Mouse (Mus musculus) heart, embryonic 13.5 days (tissue): ENCODE measurements at regions not wholly inside any gene's neighbourhood (a gene's known extent, or its start where the extent isn't known, plus 50 kb on each side); places are given as distances from the start of the nearest gene placed in this dataset.

ENCODE experiments used
- ATAC-seq: fragments of 200-750 bp; cut with Nextera tagmentation; 2 replicates; pipeline ENCODE4 v1.8.0; 2017; ENCODE audit warnings: moderate TSS enrichment; ENCODE audit not compliant: insufficient number of reproducible peaks, low FRiP score, low TSS enrichment; ENCODE audit errors: extremely low read depth
- H3K27ac ChIP-seq: fragments of 300-500 bp; sonication (generic); replicated peaks from 2 replicates; pipeline ENCODE4 v1.5.1; 2015; ENCODE audit warnings: moderate library complexity, mild to moderate bottlenecking, inconsistent platforms
- H3K27me3 ChIP-seq: fragments of 300-500 bp; sonication (generic); replicated peaks from 2 replicates; pipeline ENCODE4 v1.6.1; 2015; ENCODE audit warnings: mild to moderate bottlenecking, inconsistent platforms
- H3K36me3 ChIP-seq: fragments of 300-500 bp; sonication (generic); 2 replicates; pipeline ENCODE4 v1.6.1; 2015; ENCODE audit warnings: mild to moderate bottlenecking, inconsistent platforms
- H3K4me1 ChIP-seq: fragments of 300-500 bp; sonication (generic); 2 replicates; pipeline ENCODE4 v1.6.1; 2015; ENCODE audit warnings: inconsistent platforms
- H3K4me2 ChIP-seq: fragments of 300-500 bp; sonication (generic); 2 replicates; pipeline ENCODE4 v1.6.1; 2015; ENCODE audit warnings: inconsistent platforms, mild to moderate bottlenecking, moderate library complexity
- H3K4me3 ChIP-seq: fragments of 300-500 bp; sonication (generic); 2 replicates; pipeline ENCODE4 v1.5.1; 2015; ENCODE audit warnings: moderate library complexity, mild to moderate bottlenecking, inconsistent platforms
- H3K9ac ChIP-seq: fragments of 300-500 bp; sonication (generic); 2 replicates; pipeline ENCODE4 v1.6.1; 2015; ENCODE audit warnings: inconsistent platforms, mild to moderate bottlenecking, moderate library complexity
- H3K9me3 ChIP-seq: fragments of 300-500 bp; sonication (generic); 2 replicates; pipeline ENCODE4 v1.6.1; 2016; ENCODE audit warnings: inconsistent platforms
- WGBS: fragments of 180-500 bp; shearing (Covaris S2); methylation state at CpG from one replicate; pipeline ENCODE4 v1.1.7; 2015; ENCODE audit warnings: mixed read lengths; 5-methylcytosine and 5-hydroxymethylcytosine counted together

DNA sequence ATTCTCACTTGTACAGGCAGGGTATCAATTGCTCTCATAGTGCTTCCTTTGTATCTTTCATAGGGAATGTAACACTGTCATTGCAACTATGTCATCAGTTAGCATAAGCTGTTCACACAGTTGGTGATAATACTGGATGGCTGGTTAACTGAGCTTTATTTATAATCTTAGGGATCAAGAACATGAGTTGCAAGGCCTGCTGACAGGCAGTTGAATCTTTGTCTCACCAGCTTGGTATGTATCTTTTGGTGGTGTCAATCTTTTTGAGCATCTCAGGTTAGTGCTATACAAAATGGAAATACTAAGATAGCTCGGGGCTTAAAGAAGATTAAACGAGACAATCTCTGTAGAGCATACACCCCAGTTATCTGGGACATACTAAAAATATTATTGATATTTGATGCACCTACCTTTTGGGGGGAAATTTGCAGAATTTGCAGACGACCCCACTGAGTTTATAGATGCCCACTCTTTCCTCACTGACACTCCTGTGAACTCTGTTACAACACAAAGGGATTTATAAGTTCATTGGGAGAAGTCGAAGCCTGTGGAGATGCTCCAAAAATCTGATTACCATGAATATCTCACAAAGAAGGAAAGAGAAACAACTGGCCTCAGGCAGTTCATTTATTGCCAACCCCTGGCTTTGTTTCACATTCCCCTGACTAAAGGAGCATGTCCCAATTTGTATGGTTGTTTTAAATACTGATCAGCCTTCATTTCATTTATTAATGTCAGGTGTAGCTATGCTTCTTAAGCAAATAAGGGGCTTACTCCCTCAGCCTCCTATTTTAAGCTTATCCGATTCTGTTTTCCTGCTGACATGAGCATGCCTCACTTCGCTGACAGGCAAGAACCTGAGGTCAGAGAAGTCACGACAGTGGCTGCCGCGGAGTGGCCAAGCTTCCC lies 193.5 kb downstream of the Fndc1 start:
- peaks cover 3% of the 10 kb centered on the region; the same call in 1 of the 2 replicates for H3K9me3 ChIP-seq
- peaks cover 18% of the 10 kb centered on the region for H3K4me1 ChIP-seq
- no peak overlapping the region for H3K9ac ChIP-seq
- no peaks in the 10 kb centered on the region for H3K27me3 ChIP-seq
- no peak for ATAC-seq
- no peak overlapping the region for H3K4me3 ChIP-seq
- H3K36me3 ChIP-seq, result no peaks in the 10 kb centered on the region
- 33% methylated on average over 9 of the region's 9 CpGs for WGBS
- H3K27ac ChIP-seq, result peak overlapping the region; percentile 40
- H3K4me2 ChIP-seq, result no peak overlapping the region

DNA sequence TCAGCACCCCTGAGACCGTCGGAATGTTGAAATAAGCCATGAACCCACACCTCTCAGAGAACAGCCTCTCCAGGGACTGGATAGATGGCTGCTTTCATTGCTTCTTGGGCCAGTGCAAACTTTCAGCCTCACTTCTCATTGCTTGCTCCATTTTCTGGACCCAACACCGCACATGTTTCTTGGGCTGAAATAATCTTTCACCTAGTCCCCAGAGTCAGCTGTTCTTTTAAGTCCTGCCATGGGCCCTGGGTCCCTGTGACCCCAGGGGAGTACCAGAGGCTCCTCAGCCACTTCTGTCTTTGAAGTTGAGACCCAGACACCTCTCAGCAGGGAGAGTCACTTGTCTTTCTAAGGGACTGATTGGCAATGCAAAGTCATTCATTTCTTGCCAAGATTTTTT lies 201.4 kb downstream of the Fndc1 start:
- ATAC-seq, result no peak
- Histone ChIP-seq H3K36me3 (no peaks in the 10 kb centered on the region), H3K27ac (no peak overlapping the region), H3K9ac (no peak overlapping the region), H3K4me3 (no peak overlapping the region), H3K4me2 (no peak overlapping the region), H3K4me1 (no peaks in the 10 kb centered on the region), H3K27me3 (no peaks in the 10 kb centered on the region), H3K9me3 (peaks cover 3% of the 10 kb centered on the region; the same call in 1 of the 2 replicates)
- WGBS, result 73% methylated on average over 3 of the region's 3 CpGs

DNA sequence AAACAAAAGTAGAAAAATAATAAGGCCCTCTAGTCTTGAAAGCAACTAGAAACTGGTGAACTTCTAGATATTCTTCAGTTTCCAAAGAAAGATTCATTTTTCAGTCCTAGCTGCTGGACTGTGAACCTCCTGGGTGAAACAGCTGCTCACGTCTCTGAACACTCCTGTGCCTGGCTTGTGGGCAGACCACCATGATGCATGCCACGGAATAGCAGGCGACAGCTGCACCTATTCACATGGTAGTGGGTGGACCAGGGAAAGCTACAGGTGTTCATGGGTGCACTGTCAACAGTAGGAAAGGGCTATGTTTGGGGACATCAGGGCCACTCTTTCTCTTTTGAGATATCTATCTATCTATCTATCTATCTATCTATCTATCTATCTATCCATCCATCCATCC lies 203.7 kb downstream of the Fndc1 start:
- H3K27me3 ChIP-seq, result no peaks in the 10 kb centered on the region
- no peak overlapping the region for H3K4me2 ChIP-seq
- no peak overlapping the region for H3K4me3 ChIP-seq
- H3K9ac ChIP-seq, result no peak overlapping the region
- no peaks in the 10 kb centered on the region for H3K4me1 ChIP-seq
- no peak overlapping the region for H3K27ac ChIP-seq
- ATAC-seq, result no peak
- 83% methylated on average over 3 of the region's 3 CpGs for WGBS
- H3K9me3 ChIP-seq, result 0 out of 2 replicates have a peak, but pooled peaks cover 3% of the 10 kb centered on the region
- H3K36me3 ChIP-seq, result no peaks in the 10 kb centered on the region

DNA sequence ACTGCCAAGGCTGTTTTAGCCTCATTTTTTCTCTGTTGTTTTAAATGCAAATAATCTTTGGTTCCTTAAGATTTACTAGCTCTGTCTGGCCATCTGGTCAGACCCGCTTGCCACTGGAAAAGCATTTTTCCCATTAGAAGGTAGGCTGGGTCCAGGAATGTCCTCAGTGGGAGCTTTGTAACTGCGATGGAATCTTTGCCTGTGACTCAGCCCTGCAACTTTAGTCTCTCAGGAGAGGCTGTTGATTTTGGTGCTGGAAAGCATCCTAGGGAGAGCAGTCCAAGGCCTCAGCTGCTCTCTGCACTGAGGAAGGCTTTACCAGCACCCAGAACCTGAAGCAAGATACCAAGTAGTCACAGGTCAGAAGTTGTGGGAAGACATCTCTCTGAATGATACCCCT lies 205.8 kb downstream of the Fndc1 start:
- H3K9ac ChIP-seq, result no peak overlapping the region
- no peak overlapping the region for H3K4me3 ChIP-seq
- no peak for ATAC-seq
- H3K36me3 ChIP-seq, result no peaks in the 10 kb centered on the region
- no peaks in the 10 kb centered on the region for H3K4me1 ChIP-seq
- H3K4me2 ChIP-seq, result no peak overlapping the region
- no peaks in the 10 kb centered on the region for H3K27me3 ChIP-seq
- WGBS, result 64% methylated on average over 2 of the region's 2 CpGs
- no peak overlapping the region for H3K27ac ChIP-seq
- H3K9me3 ChIP-seq, result 0 out of 2 replicates have a peak, but pooled peaks cover 3% of the 10 kb centered on the region

DNA sequence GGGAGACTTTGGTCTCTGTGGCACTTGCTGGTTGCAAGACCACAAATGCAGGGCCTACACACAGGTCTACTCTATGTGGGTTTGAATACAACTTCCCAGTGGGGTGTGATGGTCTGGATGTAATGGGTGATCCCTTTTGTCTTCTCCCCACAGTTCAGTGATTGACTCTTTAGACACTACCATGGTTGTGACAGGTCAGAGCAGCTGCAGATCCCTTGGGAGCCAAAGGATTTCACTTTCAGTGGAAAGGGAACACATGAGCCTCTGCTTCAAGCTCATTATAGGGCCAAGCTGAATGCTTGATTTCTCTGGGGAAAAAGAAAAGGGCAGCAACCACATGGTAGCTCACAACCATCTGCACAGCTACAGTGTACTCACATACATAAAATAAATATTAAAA lies 206.9 kb downstream of the Fndc1 start:
- 0 out of 2 replicates have a peak, but pooled peaks cover 3% of the 10 kb centered on the region for H3K9me3 ChIP-seq
- no peak overlapping the region for H3K9ac ChIP-seq
- H3K4me2 ChIP-seq, result no peak overlapping the region
- no peak for ATAC-seq
- H3K4me1 ChIP-seq, result no peaks in the 10 kb centered on the region
- H3K36me3 ChIP-seq, result no peaks in the 10 kb centered on the region
- H3K27me3 ChIP-seq, result no peaks in the 10 kb centered on the region
- no peak overlapping the region for H3K27ac ChIP-seq
- no peak overlapping the region for H3K4me3 ChIP-seq

DNA sequence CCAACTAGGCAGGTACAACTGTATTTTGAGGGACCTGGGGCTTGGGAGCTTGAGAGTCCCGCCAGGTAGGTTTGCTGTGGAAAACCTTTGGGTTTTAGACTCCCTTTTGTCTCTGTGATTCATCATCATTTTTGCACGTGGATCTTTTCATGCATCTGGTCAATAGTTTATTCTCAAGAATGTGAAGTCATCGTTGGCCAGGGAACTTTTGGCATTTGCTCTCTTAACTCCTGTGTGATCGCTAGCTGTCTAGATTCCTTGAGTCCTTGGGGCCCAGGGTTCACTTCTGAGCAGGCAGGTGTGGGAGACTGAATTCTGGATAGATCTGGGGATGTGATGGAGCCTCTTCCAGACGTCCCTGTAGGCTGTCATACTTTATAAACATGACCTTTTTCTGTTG lies 207.5 kb downstream of the Fndc1 start:
- Histone ChIP-seq H3K4me1 (no peaks in the 10 kb centered on the region), H3K36me3 (no peaks in the 10 kb centered on the region), H3K9ac (no peak overlapping the region), H3K4me3 (no peak overlapping the region), H3K27me3 (no peaks in the 10 kb centered on the region), H3K4me2 (no peak overlapping the region), H3K27ac (no peak overlapping the region), H3K9me3 (0 out of 2 replicates have a peak, but pooled peaks cover 3% of the 10 kb centered on the region)
- 56% methylated on average over 5 of the region's 5 CpGs for WGBS
- no peak for ATAC-seq

DNA sequence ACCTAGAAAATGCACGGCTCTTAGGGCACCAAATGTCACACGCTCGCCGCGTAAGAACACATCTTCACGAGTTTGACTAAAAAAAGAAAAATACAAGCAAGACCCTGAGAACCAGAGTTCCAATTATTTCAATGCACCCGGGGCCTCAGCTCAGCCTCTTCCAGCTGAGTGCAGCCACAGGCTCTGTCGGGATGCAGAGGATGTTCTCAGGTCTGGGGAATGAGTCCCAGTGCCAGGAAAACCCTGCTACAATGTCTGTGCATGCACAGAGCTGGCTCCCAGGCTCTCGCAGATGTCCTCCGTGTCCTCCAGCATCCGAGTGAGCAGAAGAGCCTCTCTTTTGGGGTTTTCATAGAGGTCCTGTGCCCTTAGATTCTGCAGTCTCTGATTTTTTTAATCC lies 219.1 kb downstream of the Fndc1 start:
- Histone ChIP-seq H3K4me1 (no peaks in the 10 kb centered on the region), H3K4me3 (no peak overlapping the region), H3K27me3 (no peaks in the 10 kb centered on the region), H3K9ac (no peak overlapping the region), H3K27ac (no peak overlapping the region), H3K9me3 (peaks cover 8% of the 10 kb centered on the region; the same call in 1 of the 2 replicates), H3K4me2 (no peak overlapping the region), H3K36me3 (no peaks in the 10 kb centered on the region)
- ATAC-seq, result no peak
- WGBS, result 67% methylated on average over 11 of the region's 11 CpGs

DNA sequence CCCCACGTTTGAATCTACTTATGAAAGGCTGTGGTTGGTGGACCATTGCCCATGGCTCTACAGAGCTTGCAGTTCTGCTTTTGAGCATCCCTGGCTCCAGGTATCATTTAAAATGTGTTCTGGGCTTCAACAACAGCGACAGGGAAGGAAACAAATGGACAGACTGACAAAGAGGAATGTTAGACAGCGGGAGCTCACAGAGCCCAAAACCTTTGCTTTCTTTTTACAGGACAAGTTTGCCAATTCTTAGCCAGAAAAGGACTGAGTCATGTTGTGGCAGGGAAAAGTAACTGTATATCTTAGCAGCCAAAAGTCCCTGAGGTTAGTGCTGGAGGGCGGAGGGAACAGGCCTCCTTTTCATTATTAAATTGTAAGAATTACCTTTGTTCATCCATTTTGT lies 219.7 kb downstream of the Fndc1 start:
- no peaks in the 10 kb centered on the region for H3K4me1 ChIP-seq
- H3K4me3 ChIP-seq, result no peak overlapping the region
- H3K27me3 ChIP-seq, result no peaks in the 10 kb centered on the region
- no peaks in the 10 kb centered on the region for H3K36me3 ChIP-seq
- ATAC-seq, result no peak
- H3K27ac ChIP-seq, result no peak overlapping the region
- 66% methylated on average over 4 of the region's 4 CpGs for WGBS
- H3K4me2 ChIP-seq, result no peak overlapping the region
- peaks cover 8% of the 10 kb centered on the region; the same call in 1 of the 2 replicates for H3K9me3 ChIP-seq
- H3K9ac ChIP-seq, result no peak overlapping the region

DNA sequence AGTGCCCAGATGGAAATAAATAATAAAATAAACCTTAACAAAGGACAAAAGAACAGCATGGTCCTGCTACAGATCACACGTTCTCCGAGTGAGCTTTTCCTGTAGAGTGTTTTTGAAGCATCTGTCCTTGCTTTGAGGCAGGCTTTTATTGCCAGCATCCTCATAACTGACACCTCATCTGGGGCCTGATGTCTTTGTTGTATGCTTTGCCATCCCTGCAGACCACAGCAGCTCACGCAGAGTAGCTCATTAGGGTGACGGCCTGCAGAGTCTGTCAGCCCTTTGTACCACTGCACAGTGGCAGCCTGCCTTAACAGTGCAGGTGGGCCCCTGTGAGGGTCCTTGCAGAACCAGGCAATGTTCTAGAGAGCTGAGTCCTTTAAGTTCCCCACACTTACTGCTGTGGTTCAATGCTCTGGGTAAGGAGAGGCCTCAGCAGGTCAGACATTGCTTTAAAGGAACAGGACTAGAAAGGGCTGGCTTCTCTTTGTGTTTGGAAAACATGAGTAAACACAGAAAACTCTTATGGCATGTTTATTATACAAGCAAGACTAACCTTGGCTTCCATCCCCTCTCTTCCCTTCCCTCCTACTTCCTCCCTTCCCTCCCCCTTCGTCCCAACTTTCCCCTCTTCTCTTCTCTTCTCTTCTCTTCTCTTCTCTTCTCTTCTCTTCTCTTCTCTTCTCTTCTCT lies 219.7 kb upstream of the Unc93a2 start:
- no peak for ATAC-seq
- H3K36me3 ChIP-seq, result no peaks in the 10 kb centered on the region
- no peaks in the 10 kb centered on the region for H3K27me3 ChIP-seq
- peaks cover 8% of the 10 kb centered on the region; the same call in 1 of the 2 replicates for H3K9me3 ChIP-seq
- 73% methylated on average over 5 of the region's 5 CpGs for WGBS
- no peak overlapping the region for H3K4me2 ChIP-seq
- H3K27ac ChIP-seq, result no peak overlapping the region
- no peak overlapping the region for H3K4me3 ChIP-seq
- 0 out of 2 replicates have a peak, but pooled peaks cover 10% of the 10 kb centered on the region for H3K4me1 ChIP-seq
- no peak overlapping the region for H3K9ac ChIP-seq

DNA sequence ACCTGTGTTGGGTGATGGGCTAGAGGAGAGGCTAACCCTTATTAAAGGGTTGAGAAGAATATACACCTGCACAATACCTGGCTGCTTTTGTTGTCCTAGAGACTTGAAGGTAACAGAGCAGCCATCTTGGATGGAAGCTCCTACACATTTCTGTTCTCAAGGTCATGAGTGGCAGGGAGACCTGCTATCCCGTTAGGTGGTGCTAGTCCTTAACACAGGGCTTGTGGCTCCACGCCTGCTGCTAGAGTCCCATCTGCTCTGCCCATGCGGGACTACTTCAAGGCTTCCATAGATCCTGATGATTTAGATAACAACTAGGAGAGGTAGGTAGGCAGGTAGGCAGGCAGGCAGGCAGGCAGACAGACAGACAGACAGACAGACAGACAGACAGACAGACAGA lies 218.8 kb upstream of the Unc93a2 start:
- Histone ChIP-seq H3K4me3 (no peak overlapping the region), H3K9me3 (peaks cover 8% of the 10 kb centered on the region; the same call in 1 of the 2 replicates), H3K36me3 (no peaks in the 10 kb centered on the region), H3K9ac (no peak overlapping the region), H3K27ac (no peak overlapping the region), H3K4me2 (no peak overlapping the region), H3K27me3 (no peaks in the 10 kb centered on the region), H3K4me1 (0 out of 2 replicates have a peak, but pooled peaks cover 14% of the 10 kb centered on the region)
- no peak for ATAC-seq
- 72% methylated on average over 3 of the region's 3 CpGs for WGBS

DNA sequence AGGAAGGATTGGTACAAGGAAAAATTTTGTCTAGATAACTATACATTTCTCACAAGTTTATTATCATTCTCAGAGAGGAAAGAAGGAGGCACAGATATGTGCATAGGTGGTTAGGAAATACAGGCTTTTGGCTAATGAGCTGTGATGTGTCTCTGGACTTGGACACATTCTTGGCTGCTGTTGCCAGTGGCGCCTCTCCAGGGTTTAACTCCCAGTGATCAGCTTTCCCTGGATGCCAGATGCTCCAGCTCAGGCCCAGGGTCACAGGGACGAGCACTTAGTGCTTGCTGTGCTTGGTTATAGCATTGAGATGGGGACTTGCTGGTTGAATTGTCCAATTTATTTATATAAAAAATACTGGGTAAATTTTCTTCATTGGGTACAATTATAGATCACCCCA lies 215.3 kb upstream of the Unc93a2 start:
- ATAC-seq, result no peak
- Histone ChIP-seq H3K36me3 (no peaks in the 10 kb centered on the region), H3K27ac (no peak overlapping the region), H3K4me2 (no peak overlapping the region), H3K4me1 (peaks cover 19% of the 10 kb centered on the region; the same call in 1 of the 2 replicates), H3K9ac (no peak overlapping the region), H3K27me3 (no peaks in the 10 kb centered on the region), H3K9me3 (peaks cover 8% of the 10 kb centered on the region; the same call in 1 of the 2 replicates), H3K4me3 (no peak overlapping the region)
- 40% methylated on average over 2 of the region's 2 CpGs for WGBS
